Mouse (Mus musculus): ENCODE data around the gene Lpcat4. TPM values are rescaled to one million over a fixed set of nuclear protein-coding genes. Genes with fewer than 3 reads are reported as not detected.

The Lpcat4 gene
- total RNA-seq (2014; rRNA removed) (23.3 and 37.2 TPM in 2 replicates), polyA plus RNA-seq (2015; fragmentation: Nextera tagmentation; extraction: Ambion mirVana) (20.2 and 21.6 TPM in 2 replicates)

- DNase-seq (ENCODE audit: low spot score) (peak; percentile 91), ATAC-seq (ENCODE audit: low FRiP score) (peak; percentile 83)
- Histone ChIP-seq H3K4me3 (ENCODE audit: low read depth, low read length) (peak within 1 kb of the TSS; percentile 87), H3K27me3 (ENCODE audit: insufficient read depth, low read length) (no peaks in the 10 kb centered on the region), H3K4me1 (ENCODE audit: insufficient read depth, low read length) (no peaks in the 10 kb centered on the region; the same call in 1 of the 2 replicates), H3K4me2 (ENCODE audit: low read depth, low read length, poor library complexity, severe bottlenecking) (peak within 1 kb of the TSS; percentile 73), H3K9ac (replicated peaks; ENCODE audit: low read length, poor library complexity, severe bottlenecking) (peak within 1 kb of the TSS; percentile 95), H3K36me3 (ENCODE audit: insufficient read depth, low read length) (peaks cover 9% of the 10 kb centered on the region), H3K9me3 (ENCODE audit: low read length) (no peaks in the 10 kb centered on the region), H3K27ac (ENCODE audit: low read depth, low read length) (peak within 1 kb of the TSS; percentile 97)
- peak; percentile 92 for TF ChIP-seq CTCF (IDR thresholded peaks at IDR 0.05)
- under 1% methylated on average over 87 of the region's 94 CpGs for WGBS
These were observed at the start of gene Lpcat4 for GRCm38 (mm10) chr2:112239212-112239934. TSS of gene Lpcat4 (plus strand) at chr2:112239468.

GRCm38 (mm10) chr2:112196859-112197258 lies 42.4 kb upstream of the Lpcat4 start:
- H3K4me3 ChIP-seq (ENCODE audit: low read depth, low read length), result no peak overlapping the region
- H3K4me1 ChIP-seq (ENCODE audit: insufficient read depth, low read length), result no peaks in the 10 kb centered on the region
- H3K4me2 ChIP-seq (ENCODE audit: low read depth, low read length, poor library complexity, severe bottlenecking), result no peak overlapping the region
- DNase-seq (ENCODE audit: low spot score) (peak; percentile 80), ATAC-seq (ENCODE audit: low FRiP score) (peak; percentile 62; the same call in 1 of the 2 replicates)
- H3K27me3 ChIP-seq (ENCODE audit: insufficient read depth, low read length), result no peaks in the 10 kb centered on the region
- no peaks in the 10 kb centered on the region for H3K9me3 ChIP-seq (ENCODE audit: low read length)
- TF ChIP-seq CTCF (IDR thresholded peaks at IDR 0.05), result peak; percentile 96
- 2% methylated on average over 2 of the region's 2 CpGs for WGBS
- H3K9ac ChIP-seq (replicated peaks; ENCODE audit: low read length, poor library complexity, severe bottlenecking), result no peak overlapping the region
- H3K36me3 ChIP-seq (ENCODE audit: insufficient read depth, low read length), result no peaks in the 10 kb centered on the region
- no peak overlapping the region for H3K27ac ChIP-seq (ENCODE audit: low read depth, low read length)

- ATAC-seq (ENCODE audit: low FRiP score) (no peak), DNase-seq (ENCODE audit: low spot score) (peak; percentile 27)
- 61% methylated on average over 6 of the region's 6 CpGs for WGBS
- Histone ChIP-seq H3K9ac (replicated peaks; ENCODE audit: low read length, poor library complexity, severe bottlenecking) (no peak overlapping the region), H3K27ac (ENCODE audit: low read depth, low read length) (no peak overlapping the region), H3K4me3 (ENCODE audit: low read depth, low read length) (no peak overlapping the region), H3K9me3 (ENCODE audit: low read length) (no peaks in the 10 kb centered on the region), H3K4me1 (ENCODE audit: insufficient read depth, low read length) (no peaks in the 10 kb centered on the region), H3K4me2 (ENCODE audit: low read depth, low read length, poor library complexity, severe bottlenecking) (no peak overlapping the region), H3K27me3 (ENCODE audit: insufficient read depth, low read length) (no peaks in the 10 kb centered on the region), H3K36me3 (ENCODE audit: insufficient read depth, low read length) (no peaks in the 10 kb centered on the region)
- TF ChIP-seq CTCF (IDR thresholded peaks at IDR 0.05), result no peak
These were observed 36.2 kb upstream of the Lpcat4 start for GRCm38 (mm10) chr2:112203056-112203455.

GRCm38 (mm10) chr2:112210142-112210541 lies 29.1 kb upstream of the Lpcat4 start:
- Histone ChIP-seq H3K9me3 (ENCODE audit: low read length) (no peaks in the 10 kb centered on the region), H3K4me3 (ENCODE audit: low read depth, low read length) (no peak overlapping the region), H3K4me2 (ENCODE audit: low read depth, low read length, poor library complexity, severe bottlenecking) (no peak overlapping the region), H3K4me1 (ENCODE audit: insufficient read depth, low read length) (no peaks in the 10 kb centered on the region), H3K27me3 (ENCODE audit: insufficient read depth, low read length) (no peaks in the 10 kb centered on the region), H3K36me3 (ENCODE audit: insufficient read depth, low read length) (no peaks in the 10 kb centered on the region), H3K9ac (replicated peaks; ENCODE audit: low read length, poor library complexity, severe bottlenecking) (no peak overlapping the region), H3K27ac (ENCODE audit: low read depth, low read length) (no peak overlapping the region; the same call in 1 of the 2 replicates)
- ATAC-seq (ENCODE audit: low FRiP score) (peak; percentile 90), DNase-seq (ENCODE audit: low spot score) (peak; percentile 92)
- 53% methylated on average over 6 of the region's 6 CpGs for WGBS
- TF ChIP-seq CTCF (IDR thresholded peaks at IDR 0.05), result no peak

- 80% methylated on average over 2 of the region's 2 CpGs for WGBS
- Histone ChIP-seq H3K9me3 (ENCODE audit: low read length) (no peaks in the 10 kb centered on the region), H3K4me3 (ENCODE audit: low read depth, low read length) (no peak overlapping the region), H3K27me3 (ENCODE audit: insufficient read depth, low read length) (no peaks in the 10 kb centered on the region), H3K36me3 (ENCODE audit: insufficient read depth, low read length) (no peaks in the 10 kb centered on the region), H3K9ac (replicated peaks; ENCODE audit: low read length, poor library complexity, severe bottlenecking) (no peak overlapping the region), H3K27ac (ENCODE audit: low read depth, low read length) (no peak overlapping the region), H3K4me2 (ENCODE audit: low read depth, low read length, poor library complexity, severe bottlenecking) (no peak overlapping the region), H3K4me1 (ENCODE audit: insufficient read depth, low read length) (no peaks in the 10 kb centered on the region)
- peak; percentile 8 for DNase-seq (ENCODE audit: low spot score)
- ATAC-seq (ENCODE audit: low FRiP score), result 0 out of 2 replicates have a peak, but pooled peaks have one; percentile 3
- no peak for TF ChIP-seq CTCF (IDR thresholded peaks at IDR 0.05)
These were observed 28.6 kb upstream of the Lpcat4 start for GRCm38 (mm10) chr2:112210699-112211098.

GRCm38 (mm10) chr2:112215977-112216376 lies 23.3 kb upstream of the Lpcat4 start:
- WGBS, result 17% methylated on average over 1 of the region's 1 CpGs
- Histone ChIP-seq H3K4me3 (ENCODE audit: low read depth, low read length) (no peak overlapping the region), H3K9ac (replicated peaks; ENCODE audit: low read length, poor library complexity, severe bottlenecking) (no peak overlapping the region), H3K36me3 (ENCODE audit: insufficient read depth, low read length) (no peaks in the 10 kb centered on the region), H3K9me3 (ENCODE audit: low read length) (no peaks in the 10 kb centered on the region), H3K27ac (ENCODE audit: low read depth, low read length) (no peak overlapping the region), H3K4me2 (ENCODE audit: low read depth, low read length, poor library complexity, severe bottlenecking) (no peak overlapping the region), H3K4me1 (ENCODE audit: insufficient read depth, low read length) (no peaks in the 10 kb centered on the region), H3K27me3 (ENCODE audit: insufficient read depth, low read length) (no peaks in the 10 kb centered on the region)
- DNase-seq (ENCODE audit: low spot score) (peak; percentile 72), ATAC-seq (ENCODE audit: low FRiP score) (peak; percentile 63; the same call in 1 of the 2 replicates)
- peak; percentile 82 for TF ChIP-seq CTCF (IDR thresholded peaks at IDR 0.05)
